Mouse (Mus musculus) cerebellum, adult 11-12 months (tissue): ENCODE data around the gene Itprid2.
"Not testable (repeated sequence)": the region's sequence is repeated elsewhere in the genome, so short reads cannot be mapped to it uniquely, and the experiment has no call there.

Experiments
- DNase-seq: peaks from one replicate; pipeline ENCODE4 v3.0.0; 2022

Itprid2 gene

DNA sequence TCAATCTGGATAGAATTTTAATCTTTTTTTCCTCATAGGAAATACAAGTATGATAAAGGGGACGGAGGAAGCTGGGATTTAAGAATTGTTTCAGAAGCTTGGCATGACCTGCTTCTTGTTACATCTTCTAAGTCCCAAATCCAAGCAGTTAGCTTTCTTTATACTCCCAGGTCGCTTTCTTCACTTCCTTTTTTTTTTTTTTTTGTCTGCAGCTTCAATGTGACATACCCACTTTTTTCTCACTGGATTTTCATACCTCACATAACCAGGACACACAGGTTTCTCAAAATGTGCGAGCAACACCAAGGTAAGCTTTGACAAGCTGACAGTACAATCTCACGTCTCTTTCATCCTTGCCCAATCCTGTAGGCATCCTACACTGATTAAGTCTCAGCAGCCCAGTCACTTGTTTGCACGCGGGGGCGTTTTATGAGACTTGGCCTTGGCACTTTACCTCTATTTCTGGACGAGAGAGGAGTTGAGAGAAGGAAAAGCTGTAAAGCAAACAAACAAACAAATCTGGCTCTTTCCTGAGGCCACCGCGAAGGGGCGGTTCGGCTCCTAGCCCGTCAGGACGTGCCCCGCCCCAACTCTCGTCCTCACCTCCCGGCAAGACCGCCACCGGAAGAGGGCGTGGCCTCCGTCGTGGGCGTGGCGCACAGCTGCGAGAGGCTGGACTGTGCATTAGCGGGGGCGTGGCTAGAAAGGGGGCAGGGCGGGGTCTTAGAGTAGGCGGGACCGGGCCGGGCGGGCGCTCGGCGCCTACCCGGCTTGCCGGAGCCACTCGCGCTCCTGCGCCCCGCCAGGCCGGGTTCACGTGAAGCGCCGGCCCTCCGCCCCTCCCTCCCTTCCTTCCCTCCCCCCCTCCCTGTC, at the start of gene Itprid2:
Gene Itprid2, plus strand, starts transcription at position 825 of the 873 bp plus-strand sequence.
- peak; percentile 97 for DNase-seq

DNA sequence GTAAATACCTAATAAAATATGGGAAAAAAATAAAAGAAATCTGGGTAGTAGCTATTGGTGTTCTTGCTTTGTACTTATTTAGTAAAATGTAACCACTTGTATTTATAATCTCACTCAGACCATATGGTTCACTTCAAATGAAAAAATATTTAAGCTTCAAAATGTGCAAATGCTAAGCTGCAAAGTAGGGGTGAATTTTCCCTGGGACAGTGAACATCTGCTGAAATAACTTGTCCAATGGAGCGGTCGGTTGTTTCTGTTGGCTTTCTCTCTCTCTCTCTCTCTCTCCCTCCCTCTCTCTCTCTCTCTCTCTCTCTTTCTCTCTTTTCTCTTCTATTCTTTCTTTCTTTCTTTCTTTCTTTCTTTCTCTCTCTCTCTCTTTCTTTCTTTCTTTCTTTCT, 39.0 kb upstream of the Itprid2 start:
- no peak for DNase-seq

GRCm38 (mm10) chr2:79597090-79597489, 38.1 kb upstream of the Itprid2 start:
- DNase-seq, result no peak

GRCm38 (mm10) chr2:79601109-79601508, 34.0 kb upstream of the Itprid2 start:
- not testable (repeated sequence) for DNase-seq

- peak; percentile 17 for DNase-seq
These were observed 33.4 kb upstream of the Itprid2 start for GRCm38 (mm10) chr2:79601691-79602116.

- DNase-seq, result no peak
These were observed 32.8 kb upstream of the Itprid2 start for GRCm38 (mm10) chr2:79602306-79602705.

DNA sequence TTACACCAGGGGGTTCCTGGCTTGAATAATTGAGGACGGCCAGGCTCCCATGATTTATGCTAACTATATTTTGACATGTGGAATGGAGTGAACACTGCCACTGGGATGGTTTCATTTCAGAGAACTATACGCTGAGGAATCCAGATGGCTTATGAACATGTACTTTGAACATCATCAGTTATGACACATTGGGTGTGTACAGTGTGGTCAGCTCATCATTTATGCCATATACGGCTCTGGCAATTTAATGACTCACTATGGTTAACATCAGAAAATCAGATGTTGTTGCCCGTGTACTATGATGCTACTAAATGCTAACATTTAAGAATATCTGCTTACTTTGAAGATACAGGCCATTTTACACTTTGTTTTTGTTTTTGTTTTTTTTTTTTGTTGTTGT, 31.8 kb upstream of the Itprid2 start:
- no peak for DNase-seq

- DNase-seq, result no peak
These were observed 29.1 kb upstream of the Itprid2 start for GRCm38 (mm10) chr2:79606033-79606432.

- no peak for DNase-seq
These were observed 28.0 kb upstream of the Itprid2 start for GRCm38 (mm10) chr2:79607181-79607580.

- no peak for DNase-seq
These were observed 26.7 kb upstream of the Itprid2 start for GRCm38 (mm10) chr2:79608301-79609074.

- DNase-seq, result no peak
These were observed 24.3 kb upstream of the Itprid2 start for GRCm38 (mm10) chr2:79610894-79611293.

GRCm38 (mm10) chr2:79618145-79618544, 17.0 kb upstream of the Itprid2 start:
- DNase-seq, result no peak

- DNase-seq, result no peak
These were observed 16.3 kb upstream of the Itprid2 start for GRCm38 (mm10) chr2:79618614-79619568.

- DNase-seq, result no peak
These were observed 11.9 kb upstream of the Itprid2 start for GRCm38 (mm10) chr2:79623256-79623655.

DNA sequence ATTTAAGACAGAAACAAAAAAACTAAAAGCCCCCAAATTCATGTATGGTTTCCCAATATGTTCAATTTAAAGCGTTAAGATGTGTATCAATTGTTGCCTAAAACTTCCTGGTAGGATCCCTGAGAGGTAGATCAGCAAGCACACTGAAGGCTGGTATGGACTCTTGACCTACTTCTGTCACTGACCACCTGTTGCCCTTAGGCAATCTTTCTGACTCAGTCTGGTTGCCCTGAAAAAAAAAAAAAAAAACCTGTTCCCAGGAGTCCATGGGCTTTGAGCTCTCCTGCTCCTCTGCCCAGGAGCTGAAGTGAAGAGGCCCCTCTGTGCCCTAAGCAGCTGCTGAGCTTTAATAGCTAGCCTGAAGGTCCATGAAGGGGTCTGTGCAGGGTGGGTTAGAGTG, 7.5 kb upstream of the Itprid2 start:
- no peak for DNase-seq

DNA sequence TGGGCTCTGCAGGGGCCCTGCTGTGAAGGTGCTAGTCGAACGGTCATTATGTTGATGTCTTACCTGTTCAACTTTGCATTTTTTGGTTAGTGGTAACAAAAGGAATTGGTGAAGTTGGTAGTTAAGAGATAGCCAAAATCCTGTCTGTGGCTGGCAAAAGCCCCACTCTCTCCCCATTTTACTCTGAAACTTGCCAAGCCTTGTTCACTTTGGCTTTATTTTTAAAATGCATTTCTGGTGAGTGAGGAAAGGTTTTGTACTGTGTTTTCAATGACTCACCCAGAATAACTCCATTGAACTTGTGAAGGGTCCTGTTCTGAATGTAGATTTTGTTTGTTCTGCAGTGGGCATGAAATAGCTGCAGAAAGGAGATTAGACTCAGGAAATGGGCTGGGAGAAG, 4.9 kb upstream of the Itprid2 start:
- no peak for DNase-seq

DNA sequence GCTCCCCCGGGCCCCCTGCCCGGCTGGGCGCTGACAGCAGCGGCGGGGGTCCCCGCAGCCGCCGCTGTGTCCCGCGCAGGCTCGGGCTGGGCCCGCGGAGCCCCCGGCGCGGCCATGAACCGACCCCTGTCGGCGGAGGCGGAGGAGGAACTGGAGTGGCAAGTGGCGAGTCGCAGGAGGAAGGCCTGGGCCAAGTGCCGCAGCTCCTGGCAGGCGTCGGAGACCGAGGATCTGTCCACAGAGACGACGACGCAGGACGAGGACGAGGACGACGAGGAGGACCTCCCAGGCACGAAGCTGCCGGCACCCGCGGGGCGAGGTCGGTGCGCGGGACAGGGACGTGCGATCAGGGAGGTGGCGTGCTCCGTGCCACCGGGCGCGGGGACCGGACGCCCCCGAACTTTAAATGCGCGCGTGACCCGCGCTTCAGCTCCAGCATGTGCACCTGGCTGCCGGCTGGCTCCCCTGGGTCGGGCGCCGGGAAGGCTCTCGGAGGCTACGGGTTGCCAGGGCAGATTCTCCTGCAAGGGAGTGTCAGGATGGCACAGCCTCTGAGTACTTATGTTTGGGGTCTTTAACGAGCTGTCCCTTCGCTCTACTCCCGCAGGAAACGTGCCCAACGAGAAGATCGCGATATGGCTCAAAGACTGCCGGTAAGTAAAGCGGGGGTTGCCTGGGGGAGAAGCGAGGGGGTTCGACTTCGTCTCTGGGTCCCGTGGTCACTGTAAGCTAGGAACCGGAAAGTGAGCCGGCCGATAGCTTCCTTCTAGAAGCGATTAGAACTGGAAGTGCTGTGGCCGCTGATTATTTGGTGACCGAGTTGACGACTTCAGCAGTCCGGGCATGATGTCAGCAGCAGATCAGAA, 507 bp downstream of the Itprid2 start:
- DNase-seq, result peak; percentile 86

DNA sequence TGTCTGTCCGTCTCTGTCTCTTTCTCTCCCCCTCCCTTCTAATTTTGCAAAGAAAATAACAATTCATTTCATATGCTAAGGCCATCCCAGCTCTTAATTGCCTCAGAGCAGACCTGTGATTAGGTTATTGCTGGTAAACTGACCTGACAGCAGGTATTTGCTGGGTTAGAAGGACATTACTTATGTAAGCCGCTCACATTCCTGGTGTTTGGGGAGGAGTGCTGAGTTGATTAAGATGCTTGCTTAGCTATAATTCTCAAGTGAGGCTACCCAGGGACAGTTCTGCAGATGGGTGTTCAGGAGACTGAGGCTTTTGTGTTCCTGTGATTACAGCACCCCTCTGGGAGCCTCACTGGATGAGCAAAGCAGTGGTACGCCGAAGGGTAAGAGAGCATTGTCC, 3.8 kb downstream of the Itprid2 start:
- DNase-seq, result no peak

GRCm38 (mm10) chr2:79646237-79646688, 11.1 kb downstream of the Itprid2 start:
- DNase-seq, result peak; percentile 30

- DNase-seq, result no peak
These were observed 11.9 kb downstream of the Itprid2 start for GRCm38 (mm10) chr2:79647094-79647493.

- no peak for DNase-seq
These were observed 12.6 kb downstream of the Itprid2 start for GRCm38 (mm10) chr2:79647728-79648127.

- no peak for DNase-seq
These were observed 16.0 kb downstream of the Itprid2 start for GRCm38 (mm10) chr2:79651185-79651584.
